Mouse (Mus musculus): ENCODE data around the gene Tmem201. TPM values are rescaled to one million over a fixed set of nuclear protein-coding genes. Genes with fewer than 3 reads are reported as not detected.
"Not testable (repeated sequence)": the region's sequence is repeated elsewhere in the genome, so short reads cannot be mapped to it uniquely, and the experiment has no call there.

Tmem201 gene
- polyA plus RNA-seq, 2 experiments, result 3.5 to 7.2 TPM

GRCm38 (mm10) chr4:149759517-149759916 lies 21.7 kb upstream of the Tmem201 start:
- no peak for ATAC-seq (ENCODE audit: insufficient read depth)
- TF ChIP-seq CTCF (IDR thresholded peaks at IDR 0.05; ENCODE audit: low read depth) (no peak), EP300 (IDR thresholded peaks at IDR 0.05; ENCODE audit: low read depth) (no peak)
- Histone ChIP-seq H3K4me3 (ENCODE audit: insufficient read depth in 1 of 2, low read depth in 2 of 2, low read length in 2 of 2) (no peak overlapping the region), H3K27ac (no peak overlapping the region), H3K36me3 (replicated peaks; ENCODE audit: control insufficient read depth, insufficient read depth, low read depth) (no peaks in the 10 kb centered on the region), H3K4me2 (ENCODE audit: low read depth) (no peak overlapping the region), H3K9ac (replicated peaks) (no peak overlapping the region), H3K4me1 (replicated peaks; ENCODE audit: control insufficient read depth in 2 of 2, insufficient read depth in 2 of 2, low read length in 1 of 2) (no peaks in the 10 kb centered on the region), H3K27me3 (ENCODE audit: control insufficient read depth, insufficient read depth, low read length) (no peaks in the 10 kb centered on the region), H3K9me3 (ENCODE audit: control insufficient read depth, low read length) (no peaks in the 10 kb centered on the region)
- no peak for DNase-seq (ENCODE audit: low read depth in 3 of 3, low spot score in 3 of 3)
- 51% methylated on average over 5 of the region's 5 CpGs for WGBS (ENCODE audit: insufficient replicate concordance)

- TF ChIP-seq EP300 (IDR thresholded peaks at IDR 0.05; ENCODE audit: low read depth), result no peak
- no peak for TF ChIP-seq CTCF (IDR thresholded peaks at IDR 0.05; ENCODE audit: low read depth)
- 68% methylated on average over 6 of the region's 6 CpGs for WGBS (ENCODE audit: insufficient replicate concordance)
Observed at GRCm38 (mm10) chr4:149758423-149758822, 20.6 kb upstream of the Tmem201 start.

GRCm38 (mm10) chr4:149756546-149756945 lies 18.7 kb upstream of the Tmem201 start:
- not testable (repeated sequence) for H3K27ac ChIP-seq; H3K36me3 ChIP-seq (replicated peaks; ENCODE audit: control insufficient read depth, insufficient read depth, low read depth); ATAC-seq (ENCODE audit: insufficient read depth); H3K9me3 ChIP-seq (ENCODE audit: control insufficient read depth, low read length); H3K4me3 ChIP-seq (ENCODE audit: insufficient read depth in 1 of 2, low read depth in 2 of 2, low read length in 2 of 2); H3K27me3 ChIP-seq (ENCODE audit: control insufficient read depth, insufficient read depth, low read length); H3K9ac ChIP-seq (replicated peaks); H3K4me1 ChIP-seq (replicated peaks; ENCODE audit: control insufficient read depth in 2 of 2, insufficient read depth in 2 of 2, low read length in 1 of 2); DNase-seq (ENCODE audit: low read depth in 3 of 3, low spot score in 3 of 3); H3K4me2 ChIP-seq (ENCODE audit: low read depth)
- 63% methylated on average over 7 of the region's 7 CpGs for WGBS (ENCODE audit: insufficient replicate concordance)

More at GRCm38 (mm10) chr4:149758423-149758822, 20.6 kb upstream of the Tmem201 start:
- DNase-seq (ENCODE audit: low read depth in 3 of 3, low spot score in 3 of 3) (no peak), ATAC-seq (ENCODE audit: insufficient read depth) (no peak)
- no peak overlapping the region for H3K4me3 ChIP-seq (ENCODE audit: insufficient read depth in 1 of 2, low read depth in 2 of 2, low read length in 2 of 2)
- H3K27ac ChIP-seq, result no peak overlapping the region
- H3K9me3 ChIP-seq (ENCODE audit: control insufficient read depth, low read length), result no peaks in the 10 kb centered on the region
- no peaks in the 10 kb centered on the region for H3K27me3 ChIP-seq (ENCODE audit: control insufficient read depth, insufficient read depth, low read length)
- H3K9ac ChIP-seq (replicated peaks), result no peak overlapping the region
- no peak overlapping the region for H3K4me2 ChIP-seq (ENCODE audit: low read depth)
- no peaks in the 10 kb centered on the region for H3K4me1 ChIP-seq (replicated peaks; ENCODE audit: control insufficient read depth in 2 of 2, insufficient read depth in 2 of 2, low read length in 1 of 2)
- H3K36me3 ChIP-seq (replicated peaks; ENCODE audit: control insufficient read depth, insufficient read depth, low read depth), result no peaks in the 10 kb centered on the region

DNA sequence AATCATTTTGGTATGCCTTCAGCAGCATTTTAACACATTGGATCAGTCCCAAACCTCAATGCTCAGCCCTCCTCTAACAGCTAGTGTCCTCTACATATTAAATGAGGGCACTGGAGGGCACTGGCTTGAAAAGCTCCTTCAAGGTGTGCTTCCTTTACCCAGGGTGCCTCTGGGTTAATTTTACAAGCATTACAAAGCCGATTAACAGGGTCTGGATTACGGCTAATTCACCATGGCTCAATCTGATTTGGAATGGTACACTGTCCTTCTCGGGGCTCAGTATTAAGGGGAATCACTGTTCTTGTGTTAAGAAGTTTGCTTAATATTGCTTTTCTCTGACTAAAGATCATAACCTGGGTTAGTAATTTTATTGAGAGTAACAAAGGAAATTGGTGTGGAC lies 15.0 kb upstream of the Tmem201 start:
- TF ChIP-seq CTCF (IDR thresholded peaks at IDR 0.05; ENCODE audit: low read depth) (no peak), EP300 (IDR thresholded peaks at IDR 0.05; ENCODE audit: low read depth) (no peak)
- 69% methylated on average over 3 of the region's 3 CpGs for WGBS (ENCODE audit: insufficient replicate concordance)

GRCm38 (mm10) chr4:149752124-149752799 lies 14.4 kb upstream of the Tmem201 start:
- Histone ChIP-seq H3K9ac (replicated peaks) (no peak overlapping the region), H3K9me3 (ENCODE audit: control insufficient read depth, low read length) (no peaks in the 10 kb centered on the region), H3K27ac (no peak overlapping the region), H3K4me1 (replicated peaks; ENCODE audit: control insufficient read depth in 2 of 2, insufficient read depth in 2 of 2, low read length in 1 of 2) (no peaks in the 10 kb centered on the region), H3K4me3 (ENCODE audit: insufficient read depth in 1 of 2, low read depth in 2 of 2, low read length in 2 of 2) (no peak overlapping the region), H3K27me3 (ENCODE audit: control insufficient read depth, insufficient read depth, low read length) (no peaks in the 10 kb centered on the region), H3K36me3 (replicated peaks; ENCODE audit: control insufficient read depth, insufficient read depth, low read depth) (no peaks in the 10 kb centered on the region), H3K4me2 (ENCODE audit: low read depth) (no peak overlapping the region)
- no peak for DNase-seq (ENCODE audit: low read depth in 3 of 3, low spot score in 3 of 3)
- no peak for ATAC-seq (ENCODE audit: insufficient read depth)
- WGBS (ENCODE audit: insufficient replicate concordance), result 48% methylated on average over 17 of the region's 17 CpGs
- no peak for TF ChIP-seq EP300 (IDR thresholded peaks at IDR 0.05; ENCODE audit: low read depth)
- peak; percentile 80 for TF ChIP-seq CTCF (IDR thresholded peaks at IDR 0.05; ENCODE audit: low read depth)

More for the DNA sequence above, 15.0 kb upstream of the Tmem201 start:
- Histone ChIP-seq H3K27me3 (ENCODE audit: control insufficient read depth, insufficient read depth, low read length) (no peaks in the 10 kb centered on the region), H3K27ac (no peak overlapping the region), H3K4me2 (ENCODE audit: low read depth) (no peak overlapping the region), H3K4me1 (replicated peaks; ENCODE audit: control insufficient read depth in 2 of 2, insufficient read depth in 2 of 2, low read length in 1 of 2) (no peaks in the 10 kb centered on the region), H3K4me3 (ENCODE audit: insufficient read depth in 1 of 2, low read depth in 2 of 2, low read length in 2 of 2) (no peak overlapping the region), H3K9ac (replicated peaks) (no peak overlapping the region), H3K9me3 (ENCODE audit: control insufficient read depth, low read length) (no peaks in the 10 kb centered on the region), H3K36me3 (replicated peaks; ENCODE audit: control insufficient read depth, insufficient read depth, low read depth) (no peaks in the 10 kb centered on the region)
- ATAC-seq (ENCODE audit: insufficient read depth), result no peak
- DNase-seq (ENCODE audit: low read depth in 3 of 3, low spot score in 3 of 3), result no peak

Measured in liver, embryonic 14.5 days (tissue).